Mouse (Mus musculus) forebrain, embryonic 11.5 days (tissue): ENCODE measurements around the gene Cracr2b. TPM values are rescaled to one million over a fixed set of nuclear protein-coding genes. Genes with fewer than 3 reads are reported as not detected.
"Not testable (repeated sequence)": the region's sequence is repeated elsewhere in the genome, so short reads cannot be mapped to it uniquely, and the experiment has no call there.

Source experiments
- ATAC-seq: fragments of 200-750 bp; cut with Nextera tagmentation; replicated peaks from 2 replicates; pipeline ENCODE4 v1.8.0; 2017; ENCODE audit warnings: moderate TSS enrichment; ENCODE audit not compliant: low FRiP score
- DNase-seq: peaks from one replicate; pipeline ENCODE4 v3.0.0-alpha.2; 2017; ENCODE audit warnings: low spot score
- H3K27ac ChIP-seq: fragments of 300-500 bp; sonication (generic); 2 replicates; pipeline ENCODE4 v1.5.1; 2014; ENCODE audit warnings: low read depth, low read length
- H3K27me3 ChIP-seq: fragments of 300-500 bp; sonication (generic); 2 replicates; pipeline ENCODE4 v1.6.1; 2014; ENCODE audit warnings: mild to moderate bottlenecking, low read length, mixed read lengths; ENCODE audit not compliant: control insufficient read depth, insufficient read depth
- H3K36me3 ChIP-seq: fragments of 300-500 bp; sonication (generic); 2 replicates; pipeline ENCODE4 v1.6.1; 2014; ENCODE audit warnings: mild to moderate bottlenecking, low read length, moderate library complexity, mixed read lengths; ENCODE audit not compliant: control insufficient read depth, insufficient read depth
- H3K4me1 ChIP-seq: fragments of 300-500 bp; sonication (generic); replicated peaks from 2 replicates; pipeline ENCODE4 v1.6.1; 2014; ENCODE audit warnings: low read length, mixed read lengths; ENCODE audit not compliant: control insufficient read depth, insufficient read depth
- H3K4me2 ChIP-seq: fragments of 300-500 bp; sonication (generic); 2 replicates; pipeline ENCODE4 v1.6.1; 2014; ENCODE audit warnings: low read depth, mild to moderate bottlenecking, low read length, moderate library complexity, mixed read lengths; ENCODE audit not compliant: severe bottlenecking
- H3K4me3 ChIP-seq: fragments of 300-500 bp; sonication (generic); 2 replicates; pipeline ENCODE4 v1.5.1; 2014; ENCODE audit warnings: low read depth, low read length
- H3K9ac ChIP-seq: fragments of 300-500 bp; sonication (generic); 2 replicates; pipeline ENCODE4 v1.6.1; 2014; ENCODE audit warnings: low read length
- H3K9me3 ChIP-seq: fragments of 300-500 bp; sonication (generic); 2 replicates; pipeline ENCODE4 v1.6.1; 2016; ENCODE audit warnings: low read length, mixed read lengths; ENCODE audit not compliant: control insufficient read depth
- WGBS: fragments of 180-500 bp; shearing (Covaris S2); extraction: QIAGEN DNeasy Blood & Tissue Kit; methylation state at CpG from one replicate; pipeline ENCODE4 v1.1.7; 2014; 5-methylcytosine and 5-hydroxymethylcytosine counted together
- polyA plus RNA-seq: library from polyadenylated mRNA; unstranded; fragments of >200 nt; fragmentation: Nextera tagmentation; extraction: Ambion mirVana; gene quantifications from 2 replicates; pipeline ENCODE4 v1.2.1, GENCODE M21; 2014

The Cracr2b gene
- polyA plus RNA-seq, 1 experiment from 2014 or later, result 5.9 TPM

- Histone ChIP-seq H3K9me3 (no peaks in the 10 kb centered on the region), H3K27me3 (no peaks in the 10 kb centered on the region; the same call in 1 of the 2 replicates), H3K27ac (peak overlapping the region; percentile 37; the same call in 1 of the 2 replicates), H3K4me3 (peak overlapping the region; percentile 40), H3K9ac (peak overlapping the region; percentile 71), H3K4me2 (peak overlapping the region; percentile 80), H3K36me3 (peaks cover 2% of the 10 kb centered on the region; the same call in 1 of the 2 replicates), H3K4me1 (peaks cover 13% of the 10 kb centered on the region)
- WGBS, result 36% methylated on average over 12 of the region's 12 CpGs
- ATAC-seq (0 out of 2 replicates have a peak, but pooled peaks have one; percentile 3), DNase-seq (peak; percentile 72)
Measured at GRCm38 (mm10) chr7:141443081-141443821, 17.6 kb upstream of the Cracr2b start.

GRCm38 (mm10) chr7:141443828-141444237, 17.1 kb upstream of the Cracr2b start, which contains the start of gene Pidd1:
Pidd1 (minus strand) TSS chr7:141444025.
- ATAC-seq (peak; percentile 44), DNase-seq (peak; percentile 87)
- H3K9ac ChIP-seq, result peak within 1 kb of the TSS; percentile 71
- peaks cover 15% of the 10 kb centered on the region for H3K4me1 ChIP-seq
- H3K4me3 ChIP-seq, result peak within 1 kb of the TSS; percentile 40
- no peaks in the 10 kb centered on the region for H3K9me3 ChIP-seq
- no peaks in the 10 kb centered on the region; the same call in 1 of the 2 replicates for H3K36me3 ChIP-seq
- peak within 1 kb of the TSS; percentile 80 for H3K4me2 ChIP-seq
- no peaks in the 10 kb centered on the region; the same call in 1 of the 2 replicates for H3K27me3 ChIP-seq
- H3K27ac ChIP-seq, result peak within 1 kb of the TSS; percentile 37; the same call in 1 of the 2 replicates
- whole genome bisulfite sequencing, result under 1% methylated on average over 25 of the region's 25 CpGs

GRCm38 (mm10) chr7:141446374-141446773, 14.5 kb upstream of the Cracr2b start:
- not testable (repeated sequence) for H3K9me3 ChIP-seq, H3K36me3 ChIP-seq, H3K27me3 ChIP-seq, H3K9ac ChIP-seq, ATAC-seq, H3K27ac ChIP-seq, DNase-seq
- 89% methylated on average over 3 of the region's 3 CpGs for WGBS
- peak overlapping the region; percentile 75; the same call in 1 of the 2 replicates for H3K4me2 ChIP-seq
- H3K4me3 ChIP-seq, result 0 out of 2 replicates have a peak overlapping the region, but pooled peaks have one; percentile 77
- H3K4me1 ChIP-seq, result peaks cover 15% of the 10 kb centered on the region

GRCm38 (mm10) chr7:141447110-141447991, 13.5 kb upstream of the Cracr2b start, which contains the start of gene Rplp2:
Rplp2 (plus strand) TSS chr7:141447370.
- Histone ChIP-seq H3K4me1 (peaks cover 15% of the 10 kb centered on the region), H3K27ac (peak within 1 kb of the TSS; percentile 50; the same call in 1 of the 2 replicates), H3K4me3 (peak within 1 kb of the TSS; percentile 77), H3K4me2 (peak within 1 kb of the TSS; percentile 75), H3K27me3 (no peaks in the 10 kb centered on the region), H3K9me3 (no peaks in the 10 kb centered on the region), H3K9ac (peak within 1 kb of the TSS; percentile 86), H3K36me3 (peaks cover 3% of the 10 kb centered on the region; the same call in 1 of the 2 replicates)
- peak; percentile 90 for ATAC-seq
- under 1% methylated on average over 63 of the region's 63 CpGs for WGBS
- DNase-seq, result peak; percentile 93

- Histone ChIP-seq H3K9ac (no peak overlapping the region), H3K4me3 (no peak overlapping the region), H3K36me3 (peaks cover 3% of the 10 kb centered on the region; the same call in 1 of the 2 replicates), H3K27ac (no peak overlapping the region), H3K4me1 (peaks cover 10% of the 10 kb centered on the region), H3K27me3 (no peaks in the 10 kb centered on the region), H3K9me3 (no peaks in the 10 kb centered on the region), H3K4me2 (no peak overlapping the region)
- ATAC-seq, result no peak
- no peak for DNase-seq
Measured at GRCm38 (mm10) chr7:141451928-141452327, 9.0 kb upstream of the Cracr2b start.

GRCm38 (mm10) chr7:141453636-141454035, 7.3 kb upstream of the Cracr2b start:
- no peak for ATAC-seq

GRCm38 (mm10) chr7:141454967-141455551, 5.8 kb upstream of the Cracr2b start, which contains the start of gene Pnpla2:
Pnpla2 (plus strand) TSS chr7:141455198.
- peak within 1 kb of the TSS; percentile 88 for H3K4me2 ChIP-seq
- peak within 1 kb of the TSS; percentile 46 for H3K9ac ChIP-seq
- H3K36me3 ChIP-seq, result peaks cover 3% of the 10 kb centered on the region; the same call in 1 of the 2 replicates
- H3K4me3 ChIP-seq, result peak within 1 kb of the TSS; percentile 53
- peaks cover 8% of the 10 kb centered on the region for H3K4me1 ChIP-seq
- peak; percentile 96 for DNase-seq
- under 1% methylated on average over 45 of the region's 45 CpGs for WGBS
- H3K9me3 ChIP-seq, result no peaks in the 10 kb centered on the region
- 0 out of 2 replicates have a peak, but pooled peaks cover 2% of the 10 kb centered on the region for H3K27me3 ChIP-seq
- peak; percentile 80 for ATAC-seq
- H3K27ac ChIP-seq, result 0 out of 2 replicates have a peak within 1 kb of the TSS, but pooled peaks have one; percentile 5

More at GRCm38 (mm10) chr7:141453636-141454035, 7.3 kb upstream of the Cracr2b start:
- WGBS, result 78% methylated on average over 2 of the region's 2 CpGs
- H3K4me1 ChIP-seq, result peaks cover 9% of the 10 kb centered on the region
- no peak overlapping the region for H3K4me2 ChIP-seq
- DNase-seq, result no peak
- no peak overlapping the region for H3K9ac ChIP-seq
- H3K9me3 ChIP-seq, result no peaks in the 10 kb centered on the region
- no peak overlapping the region for H3K27ac ChIP-seq
- H3K27me3 ChIP-seq, result no peaks in the 10 kb centered on the region
- peaks cover 3% of the 10 kb centered on the region; the same call in 1 of the 2 replicates for H3K36me3 ChIP-seq
- H3K4me3 ChIP-seq, result no peak overlapping the region
